Mouse (Mus musculus) liver, embryonic 16.5 days (tissue): ENCODE data around the gene Mxd3. TPM values are rescaled to one million over a fixed set of nuclear protein-coding genes. Genes with fewer than 3 reads are reported as not detected.

Source experiments
- ATAC-seq: fragments of 200-750 bp; cut with Nextera tagmentation; 2 replicates; pipeline ENCODE4 v1.8.0; 2017; ENCODE audit warnings: low read depth, mild to moderate bottlenecking, moderate number of reproducible peaks, moderate library complexity
- H3K27ac ChIP-seq: fragments of 300-500 bp; sonication (generic); 2 replicates; pipeline ENCODE4 v1.5.1; 2014; ENCODE audit warnings: mild to moderate bottlenecking, low read length
- H3K27me3 ChIP-seq: fragments of 300-500 bp; sonication (generic); 2 replicates; pipeline ENCODE4 v1.6.1; 2014; ENCODE audit warnings: low read depth, low read length, mixed read lengths; ENCODE audit not compliant: control insufficient read depth, insufficient read depth
- H3K36me3 ChIP-seq: fragments of 300-500 bp; sonication (generic); 2 replicates; pipeline ENCODE4 v1.6.1; 2014; ENCODE audit warnings: mild to moderate bottlenecking; ENCODE audit not compliant: control insufficient read depth, insufficient read depth
- H3K4me1 ChIP-seq: fragments of 300-500 bp; sonication (generic); 2 replicates; pipeline ENCODE4 v1.6.1; 2014; ENCODE audit warnings: low read depth, low read length, mixed read lengths; ENCODE audit not compliant: control insufficient read depth
- H3K4me2 ChIP-seq: fragments of 300-500 bp; sonication (generic); 2 replicates; pipeline ENCODE4 v1.6.1; 2014; ENCODE audit warnings: low read depth, low read length, mixed read lengths
- H3K4me3 ChIP-seq: fragments of 300-500 bp; sonication (generic); 2 replicates; pipeline ENCODE4 v1.5.1; 2014; ENCODE audit warnings: low read depth, mild to moderate bottlenecking, low read length
- H3K9ac ChIP-seq: fragments of 300-500 bp; sonication (generic); 2 replicates; pipeline ENCODE4 v1.6.1; 2014; ENCODE audit warnings: low read depth, low read length
- H3K9me3 ChIP-seq: fragments of 300-500 bp; sonication (generic); replicated peaks from 2 replicates; pipeline ENCODE4 v1.6.1; 2016; ENCODE audit warnings: low read length; ENCODE audit not compliant: control insufficient read depth
- WGBS: fragments of 180-500 bp; shearing (Covaris S2); extraction: QIAGEN DNeasy Blood & Tissue Kit; methylation state at CpG from one replicate; pipeline ENCODE4 v1.1.7; 2014; ENCODE audit not compliant: insufficient replicate concordance; 5-methylcytosine and 5-hydroxymethylcytosine counted together
- polyA plus RNA-seq: library from polyadenylated mRNA; unstranded; fragments of >200 nt; fragmentation: Nextera tagmentation; extraction: Ambion mirVana; gene quantifications from 2 replicates; pipeline ENCODE4 v1.2.1, GENCODE M21; 2015

Mxd3 gene
- polyA plus RNA-seq, 1 experiment from 2014 or later = 24.0 TPM

DNA sequence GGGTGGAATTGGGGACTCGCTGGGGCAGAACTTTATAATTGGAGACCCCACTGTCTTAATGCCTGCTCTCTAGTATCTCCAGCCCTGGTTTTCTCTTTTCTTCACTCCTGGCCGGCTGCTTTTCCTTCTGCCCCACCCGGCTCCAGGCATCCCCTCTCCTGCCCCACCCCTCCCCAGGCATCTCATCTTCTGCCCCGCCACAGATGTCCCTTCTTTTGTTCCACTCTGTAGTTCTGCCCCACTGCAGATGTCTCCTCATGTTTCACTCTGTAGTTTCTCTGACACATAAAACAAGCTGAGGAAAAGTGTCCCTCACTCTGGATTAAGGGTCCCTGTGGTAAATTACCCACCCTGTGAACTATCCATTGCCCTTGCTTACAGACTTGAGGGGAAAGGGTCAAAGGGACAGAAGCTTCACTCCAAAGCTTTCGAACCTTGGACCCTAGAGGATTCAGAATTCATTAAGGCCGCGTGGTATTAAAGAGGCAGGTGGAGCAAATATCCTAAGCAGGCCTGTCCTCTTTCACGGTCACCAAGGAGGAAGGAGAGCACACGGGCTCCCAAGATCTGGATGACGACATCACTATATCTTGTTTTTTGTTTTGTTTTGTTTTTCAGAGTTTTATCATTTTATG lies 7.8 kb upstream of the Mxd3 start:
- H3K9me3 ChIP-seq = no peaks in the 10 kb centered on the region
- no peak for ATAC-seq
- H3K4me2 ChIP-seq = no peak overlapping the region
- H3K9ac ChIP-seq = no peak overlapping the region
- peaks cover 8% of the 10 kb centered on the region for H3K4me1 ChIP-seq
- no peaks in the 10 kb centered on the region for H3K27me3 ChIP-seq
- H3K36me3 ChIP-seq = no peaks in the 10 kb centered on the region
- H3K4me3 ChIP-seq = no peak overlapping the region
- no peak overlapping the region for H3K27ac ChIP-seq
- WGBS = 61% methylated on average over 10 of the region's 10 CpGs

GRCm38 (mm10) chr13:55335701-55336100 lies 6.1 kb upstream of the Mxd3 start:
- Histone ChIP-seq H3K9ac (no peak overlapping the region), H3K4me1 (peaks cover 13% of the 10 kb centered on the region), H3K4me2 (no peak overlapping the region), H3K27ac (no peak overlapping the region), H3K27me3 (no peaks in the 10 kb centered on the region), H3K36me3 (no peaks in the 10 kb centered on the region), H3K9me3 (no peaks in the 10 kb centered on the region), H3K4me3 (no peak overlapping the region)
- no peak for ATAC-seq
- WGBS = 68% methylated on average over 4 of the region's 4 CpGs

GRCm38 (mm10) chr13:55332331-55332730 lies 2.7 kb upstream of the Mxd3 start:
- Histone ChIP-seq H3K4me1 (peaks cover 26% of the 10 kb centered on the region), H3K27ac (no peak overlapping the region), H3K4me2 (no peak overlapping the region), H3K9ac (no peak overlapping the region), H3K4me3 (no peak overlapping the region), H3K27me3 (no peaks in the 10 kb centered on the region), H3K9me3 (no peaks in the 10 kb centered on the region), H3K36me3 (peaks cover under 1% of the 10 kb centered on the region; the same call in 1 of the 2 replicates)
- 77% methylated on average over 3 of the region's 3 CpGs for WGBS
- no peak for ATAC-seq

- Histone ChIP-seq H3K9me3 (no peaks in the 10 kb centered on the region), H3K9ac (peak overlapping the region; percentile 90), H3K36me3 (peaks cover 13% of the 10 kb centered on the region), H3K27ac (peak overlapping the region; percentile 96), H3K4me3 (peak overlapping the region; percentile 72), H3K27me3 (no peaks in the 10 kb centered on the region), H3K4me1 (peaks cover 39% of the 10 kb centered on the region), H3K4me2 (peak overlapping the region; percentile 88)
- ATAC-seq = peak; percentile 24
- 58% methylated on average over 14 of the region's 14 CpGs for WGBS
Measured at GRCm38 (mm10) chr13:55330567-55331400, 1.2 kb upstream of the Mxd3 start.

DNA sequence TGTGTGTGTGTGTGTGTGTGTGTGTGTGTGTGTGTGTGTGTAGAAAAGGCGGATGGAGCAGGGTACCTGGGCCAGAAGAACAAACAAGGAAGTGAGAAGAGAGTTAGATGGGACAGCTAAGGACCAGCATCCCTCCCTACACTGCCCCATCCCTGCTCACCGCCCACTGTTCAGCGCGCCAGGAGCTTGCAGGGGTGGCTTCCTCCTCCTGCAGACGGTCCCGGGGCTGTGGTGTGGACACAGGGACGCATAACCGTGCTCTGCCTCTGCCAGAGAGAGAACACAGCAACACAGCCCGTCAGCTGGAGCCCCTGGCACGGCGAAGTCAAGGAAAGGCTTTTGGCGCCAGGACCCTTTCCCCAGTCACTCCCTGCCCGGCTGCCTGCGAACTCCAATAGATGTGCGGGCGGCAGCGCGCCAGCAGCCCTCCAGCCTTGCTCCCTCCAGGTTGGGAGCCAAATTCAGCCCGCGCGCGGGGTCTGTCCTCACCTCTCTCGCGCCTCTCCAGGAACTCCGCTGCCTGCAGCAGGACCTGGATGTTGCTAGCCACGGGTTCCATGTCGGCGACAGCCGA lies 427 bp downstream of the Mxd3 start:
- peak; percentile 37 for ATAC-seq
- H3K36me3 ChIP-seq = peaks cover 26% of the 10 kb centered on the region
- H3K4me3 ChIP-seq = peak overlapping the region; percentile 72
- WGBS = under 1% methylated on average over 28 of the region's 29 CpGs
- H3K27me3 ChIP-seq = no peaks in the 10 kb centered on the region
- peak overlapping the region; percentile 88 for H3K4me2 ChIP-seq
- no peaks in the 10 kb centered on the region for H3K9me3 ChIP-seq
- H3K4me1 ChIP-seq = peaks cover 40% of the 10 kb centered on the region
- peak overlapping the region; percentile 96 for H3K27ac ChIP-seq
- peak overlapping the region; percentile 90 for H3K9ac ChIP-seq

- H3K27ac ChIP-seq = no peak overlapping the region
- H3K9me3 ChIP-seq = no peaks in the 10 kb centered on the region
- H3K9ac ChIP-seq = peak overlapping the region; percentile 90
- H3K4me3 ChIP-seq = peak overlapping the region; percentile 72
- H3K27me3 ChIP-seq = no peaks in the 10 kb centered on the region
- H3K36me3 ChIP-seq = peaks cover 32% of the 10 kb centered on the region
- H3K4me2 ChIP-seq = peak overlapping the region; percentile 88
- WGBS = 76% methylated on average over 4 of the region's 4 CpGs
- H3K4me1 ChIP-seq = peaks cover 45% of the 10 kb centered on the region
- ATAC-seq = no peak
Measured at GRCm38 (mm10) chr13:55328641-55329040, 982 bp downstream of the Mxd3 start.

- WGBS = 71% methylated on average over 6 of the region's 6 CpGs
- Histone ChIP-seq H3K9ac (peak overlapping the region; percentile 90), H3K36me3 (peaks cover 36% of the 10 kb centered on the region), H3K9me3 (no peaks in the 10 kb centered on the region), H3K27ac (0 out of 2 replicates have a peak overlapping the region, but pooled peaks have one; percentile 49), H3K27me3 (no peaks in the 10 kb centered on the region), H3K4me3 (peak overlapping the region; percentile 72), H3K4me2 (peak overlapping the region; percentile 88), H3K4me1 (peaks cover 50% of the 10 kb centered on the region)
- ATAC-seq = no peak
Measured at GRCm38 (mm10) chr13:55328171-55328570, 1.5 kb downstream of the Mxd3 start.

- peaks cover 36% of the 10 kb centered on the region for H3K36me3 ChIP-seq
Measured at GRCm38 (mm10) chr13:55327633-55328032, 2.0 kb downstream of the Mxd3 start.

More at GRCm38 (mm10) chr13:55327633-55328032, 2.0 kb downstream of the Mxd3 start:
- peak overlapping the region; percentile 88 for H3K4me2 ChIP-seq
- 39% methylated on average over 8 of the region's 8 CpGs for WGBS
- H3K27ac ChIP-seq = 0 out of 2 replicates have a peak overlapping the region, but pooled peaks have one; percentile 49
- peaks cover 54% of the 10 kb centered on the region for H3K4me1 ChIP-seq
- H3K9ac ChIP-seq = peak overlapping the region; percentile 90
- H3K4me3 ChIP-seq = peak overlapping the region; percentile 72
- ATAC-seq = 0 out of 2 replicates have a peak, but pooled peaks have one; percentile 5
- H3K27me3 ChIP-seq = no peaks in the 10 kb centered on the region
- no peaks in the 10 kb centered on the region for H3K9me3 ChIP-seq
